Mouse (Mus musculus): Measurements from ENCODE around the gene Olfr1340.
A peak's percentile ranks its signal among the peaks of the same experiment; 100 is the strongest.

Olfr1340 gene

GRCm38 (mm10) chr4:118719838-118720237 is at the start of gene Olfr1340:
TSS of gene Olfr1340 (plus strand) at chr4:118720138.
- DNase-seq = no peak

GRCm38 (mm10) chr4:118687086-118687485 is 32.9 kb upstream of the Olfr1340 start:
- DNase-seq = no peak

DNA sequence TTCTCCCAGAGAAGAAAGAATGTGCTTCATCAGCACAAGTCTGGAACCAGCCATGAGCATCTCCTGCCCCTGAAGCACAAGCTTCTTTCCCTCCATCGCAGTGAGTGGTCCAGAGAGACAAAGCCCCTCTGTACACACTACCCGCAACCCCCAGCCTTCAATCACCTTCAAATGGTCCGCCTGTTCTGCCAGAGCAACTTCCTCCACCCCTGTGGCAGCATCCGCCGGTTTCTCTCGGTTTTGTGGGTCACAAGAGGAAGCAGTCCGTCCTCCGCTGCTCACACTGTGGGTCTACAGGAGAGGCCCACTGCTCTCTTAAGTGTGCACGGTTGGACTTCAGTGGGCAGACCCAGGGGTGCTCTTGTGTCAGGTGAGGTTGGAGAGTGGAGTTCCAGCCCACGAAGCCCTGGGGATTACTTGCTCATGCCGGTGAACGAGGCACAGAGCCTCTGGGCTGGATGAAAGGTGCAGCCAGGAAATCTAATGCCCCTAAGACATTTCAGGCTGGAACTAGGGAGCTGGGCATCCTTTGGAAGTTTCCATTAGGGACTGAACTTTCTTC is 27.4 kb upstream of the Olfr1340 start, which contains the start of gene Olfr1342:
Olfr1342 (minus strand) TSS at position 345 of the 562 bp plus-strand sequence.
- DNase-seq = no peak

DNA sequence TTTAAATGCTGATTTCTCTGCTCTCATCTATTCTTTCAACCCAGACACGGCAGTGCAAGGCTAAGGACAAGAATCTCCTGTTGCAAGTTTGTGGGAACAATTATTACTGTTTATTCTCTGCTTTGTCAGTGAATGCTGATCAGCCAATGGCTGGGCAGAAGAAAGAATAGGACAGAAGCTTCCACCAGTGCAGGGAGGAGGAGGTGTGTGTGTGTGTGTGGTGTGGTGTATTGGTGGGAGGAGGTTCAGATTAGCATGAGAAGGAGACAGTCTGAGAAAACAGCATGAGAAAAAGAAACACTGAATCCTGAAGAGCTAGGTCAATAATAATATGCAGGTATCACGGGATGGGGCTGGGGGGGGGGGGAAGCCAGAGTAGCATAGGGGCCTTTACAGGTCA is 26.1 kb upstream of the Olfr1340 start:
- DNase-seq = no peak

DNA sequence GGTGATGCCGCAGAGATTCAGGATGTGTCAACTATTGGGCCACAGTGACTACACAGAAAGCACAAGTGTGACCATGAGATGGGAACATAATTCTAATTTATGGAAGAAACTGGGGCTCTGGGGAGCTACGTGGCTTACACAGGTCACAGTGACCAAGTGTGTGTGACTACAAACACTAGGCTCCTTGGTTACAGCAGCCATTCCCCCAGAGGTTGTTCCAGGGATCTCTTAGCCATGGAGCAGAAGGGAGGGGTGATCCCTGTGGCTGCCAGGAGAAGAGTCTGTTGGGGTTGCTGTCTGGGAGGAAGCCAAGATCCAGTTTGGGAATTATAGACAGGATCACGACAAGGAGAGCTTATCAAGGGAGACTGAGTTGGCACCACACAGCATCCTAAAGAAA is 16.7 kb upstream of the Olfr1340 start, which contains the start of gene Olfr1341:
Olfr1341 (plus strand) TSS at position 301 of the 400 bp plus-strand sequence.
- DNase-seq = no peak

DNA sequence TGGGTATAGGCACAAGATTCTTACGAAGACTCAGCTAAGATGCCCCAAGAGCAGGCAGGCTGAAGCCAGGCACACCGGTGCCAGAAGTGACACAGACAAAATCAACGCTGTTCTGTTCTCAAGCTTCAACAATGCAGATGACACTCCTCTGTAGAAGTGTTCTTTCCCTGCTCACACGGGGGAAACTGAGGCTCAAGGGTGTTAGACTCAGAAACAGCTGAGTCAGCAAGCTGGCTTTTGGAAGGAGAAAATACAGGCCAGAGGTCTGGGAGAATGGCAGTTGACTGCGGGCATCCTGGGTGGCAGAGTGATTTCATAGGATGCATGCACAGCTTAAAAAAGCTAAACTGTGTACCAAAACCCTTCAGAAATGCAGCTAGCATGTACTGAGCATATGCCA is 11.9 kb upstream of the Olfr1340 start:
- DNase-seq = no peak

DNA sequence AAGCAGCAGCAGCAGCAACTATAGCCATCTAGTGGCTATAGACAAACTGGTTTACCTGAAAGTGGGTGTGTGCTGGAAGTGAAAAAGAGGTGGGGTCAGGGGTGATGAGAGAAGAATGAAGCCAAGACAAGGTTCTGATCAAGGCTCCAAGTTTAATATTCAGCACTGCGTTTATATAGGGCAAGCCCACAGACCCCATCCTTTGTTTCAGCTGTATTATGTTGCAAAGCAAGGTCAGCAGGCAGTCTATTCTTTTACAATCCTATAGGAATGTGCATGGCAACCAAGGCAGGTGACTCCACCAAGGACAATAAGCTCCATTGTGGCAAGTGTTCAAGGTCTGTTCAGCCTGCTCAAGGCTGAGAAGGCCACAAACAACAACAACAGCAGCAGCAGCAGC is 8.3 kb upstream of the Olfr1340 start:
- no peak for DNase-seq

- DNase-seq = peak; percentile 9
These were observed 2.0 kb downstream of the Olfr1340 start for GRCm38 (mm10) chr4:118721742-118722483.

DNA sequence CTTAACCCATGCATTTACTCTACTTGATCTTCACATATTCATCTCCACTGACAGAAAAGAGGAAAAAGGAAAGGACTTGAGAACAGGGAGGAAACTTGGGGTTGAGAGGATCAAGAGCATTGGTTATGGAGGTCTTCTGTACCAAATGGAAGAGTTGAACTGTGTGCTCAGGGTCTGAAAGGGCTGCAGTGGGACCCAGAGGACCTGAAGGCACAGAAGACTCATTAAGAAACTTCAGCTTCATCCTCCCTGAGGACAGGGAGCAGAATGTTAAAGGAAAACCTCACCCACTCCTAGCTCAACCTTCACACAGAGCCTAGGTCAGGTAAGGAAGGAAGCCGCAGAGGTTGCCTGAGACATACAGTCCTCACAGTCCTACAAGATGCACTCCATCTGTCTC is 11.9 kb downstream of the Olfr1340 start, which contains the start of gene Olfr1339:
Olfr1339 (plus strand) TSS at position 301 of the 400 bp plus-strand sequence.
- no peak for DNase-seq

GRCm38 (mm10) chr4:118739574-118739973 is 19.6 kb downstream of the Olfr1340 start:
- no peak for DNase-seq

GRCm38 (mm10) chr4:118740988-118741698 is 21.2 kb downstream of the Olfr1340 start:
- no peak for DNase-seq

DNA sequence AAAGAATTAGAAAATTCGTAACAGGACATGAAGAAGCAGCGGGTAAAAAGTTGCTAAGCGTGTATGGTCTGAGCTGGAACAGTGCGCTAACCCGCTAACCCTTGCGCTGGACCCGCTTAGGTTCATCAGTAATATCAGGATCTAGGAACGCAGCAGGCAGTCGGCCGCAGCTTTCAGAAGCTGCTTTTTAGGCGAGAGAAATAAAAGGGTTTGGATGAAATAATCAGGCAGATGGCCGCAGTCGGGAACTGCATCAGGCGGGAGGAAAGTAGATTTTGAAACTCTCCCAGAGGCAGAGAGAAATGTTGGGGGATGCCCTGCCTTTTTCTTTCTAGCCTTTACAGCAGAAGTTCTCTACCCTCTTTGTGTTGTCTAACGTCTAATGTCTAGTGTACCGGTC is 21.9 kb downstream of the Olfr1340 start:
- DNase-seq = no peak

DNA sequence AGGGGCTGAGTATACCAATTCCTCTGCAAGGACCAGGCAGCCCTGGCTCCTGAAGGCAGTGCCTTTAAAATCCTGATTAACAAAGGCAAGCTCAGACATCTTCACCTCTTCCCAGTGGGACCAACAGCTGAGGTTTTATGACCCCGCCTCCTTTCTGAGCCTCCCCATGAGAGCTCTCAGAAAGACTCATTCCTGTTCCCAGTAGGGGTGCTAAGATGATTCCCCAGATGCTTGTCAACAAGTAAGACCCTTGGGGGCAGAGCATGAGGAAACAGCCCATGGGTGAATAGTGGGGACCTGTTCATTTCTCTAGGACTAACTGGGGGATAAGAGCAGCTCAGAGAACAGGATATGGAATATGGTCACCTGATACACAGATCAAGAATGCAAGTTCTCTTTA is 38.7 kb downstream of the Olfr1340 start, which contains the start of gene Olfr1338:
Olfr1338 (minus strand) TSS at position 101 of the 400 bp plus-strand sequence.
- no peak for DNase-seq
